Mouse (Mus musculus): Measurements from ENCODE around the gene Arid5a. TPM values are rescaled to one million over a fixed set of nuclear protein-coding genes. Genes with fewer than 3 reads are reported as not detected.

The Arid5a gene
- total RNA-seq (2023): 100 to 1,000 TPM; 138 to 170 TPM

DNA sequence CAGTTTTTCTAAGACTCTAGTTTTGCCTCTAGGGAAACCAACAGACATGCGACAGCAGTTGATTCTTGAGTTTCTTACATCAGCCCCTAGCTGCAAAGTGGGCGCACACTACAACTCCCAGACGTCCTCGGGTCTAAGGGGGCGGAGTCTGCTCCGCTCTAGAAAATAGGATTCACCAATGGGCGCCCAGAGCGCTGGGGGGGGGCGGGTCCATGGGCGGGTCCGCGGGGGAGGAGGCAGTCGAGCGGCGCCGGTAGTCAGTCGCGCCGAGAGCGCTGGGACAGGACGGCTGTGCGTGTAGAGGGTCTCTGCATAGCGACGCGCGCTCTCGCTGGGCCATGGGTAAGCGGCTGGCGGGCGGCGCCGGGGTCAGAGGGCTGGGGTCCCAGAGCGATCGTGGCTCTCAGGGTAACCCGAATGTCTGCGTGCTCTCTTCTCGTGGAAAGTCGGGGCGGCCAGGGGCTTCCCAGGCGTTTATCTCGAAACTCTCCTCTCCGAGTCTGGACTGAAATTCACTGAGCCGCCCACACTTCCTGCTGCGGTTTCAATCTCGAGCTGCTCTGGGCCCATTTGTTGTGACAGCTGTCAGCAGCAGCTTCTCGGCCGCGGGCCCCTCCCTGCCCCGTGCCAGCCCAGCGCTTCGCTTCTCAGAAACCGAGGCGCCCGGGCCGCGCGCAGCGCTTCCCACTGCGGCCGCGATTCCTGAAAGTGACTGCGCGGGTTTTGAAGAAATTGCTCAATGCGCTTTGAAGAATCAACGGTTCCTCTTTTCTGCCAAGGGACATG is at the start of gene Arid5a:
Arid5a (plus strand) TSS at position 239 of the 786 bp plus-strand sequence.

GRCm38 (mm10) chr1:36274455-36274854 is 33.1 kb upstream of the Arid5a start, which contains the start of gene Neurl3:
TSS of gene Neurl3 (minus strand) at chr1:36274679.

GRCm38 (mm10) chr1:36368969-36369645 is 61.6 kb downstream of the Arid5a start, which contains the start of gene Kansl3:
TSS of gene Kansl3 (minus strand) at chr1:36369181.

DNA sequence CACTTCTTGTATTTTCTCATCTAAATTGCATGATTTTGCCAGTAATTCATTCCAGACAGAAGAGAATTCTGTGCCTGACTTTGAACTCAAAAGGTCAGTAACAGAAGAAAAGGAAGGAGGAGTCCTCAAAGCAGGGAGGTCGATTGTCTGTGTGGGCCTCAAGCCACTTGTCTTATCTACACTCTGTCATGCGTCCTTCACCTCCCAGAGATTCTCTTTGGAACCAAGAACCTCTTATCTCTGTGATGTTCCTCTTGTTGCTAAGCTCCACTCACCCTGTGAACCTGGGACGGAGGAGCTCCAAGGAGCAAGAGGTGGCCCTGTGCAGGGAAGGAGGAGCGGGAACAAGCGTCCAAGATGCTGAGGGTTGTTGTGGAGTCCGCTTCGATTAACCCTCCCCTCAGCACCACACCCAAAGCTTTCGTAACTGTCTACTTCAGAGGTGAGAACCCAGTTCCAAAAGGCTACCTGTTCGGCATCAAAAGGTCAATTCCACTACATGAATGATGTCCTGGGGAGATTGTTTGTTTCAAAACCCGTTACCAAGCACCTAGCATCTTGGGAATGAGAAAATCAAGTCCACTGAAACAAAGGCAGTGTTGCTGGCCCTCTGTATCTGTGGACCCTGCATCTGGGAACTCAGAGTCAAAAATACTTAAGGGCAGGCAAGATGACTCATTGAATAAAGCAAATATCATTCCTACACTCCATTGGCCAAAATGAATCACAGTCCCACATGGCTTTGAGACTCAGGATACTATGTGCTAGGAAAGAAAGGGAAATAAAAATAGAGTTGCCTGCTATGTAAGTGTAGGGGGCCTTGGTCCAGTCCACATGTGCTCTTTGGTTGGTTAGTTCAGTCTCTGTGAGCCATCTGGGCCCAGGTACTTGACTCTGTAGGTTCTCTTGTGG is 64.7 kb downstream of the Arid5a start, which contains the start of gene Fer1l5:
Fer1l5 (plus strand) TSS at position 358 of the 912 bp plus-strand sequence.

Other genes starting within 250 kb of the Arid5a start
- gene Hs6st1, start 239.3 kb upstream of the Arid5a start, total RNA-seq (2023): 10 to 100 TPM; 43.6 to 47.7 TPM
- 100 to 1,000 TPM in 1 of 2 experiments, 10 to 100 TPM in 1; 89.3 to 108 TPM for gene Uggt1, start 63.0 kb upstream of the Arid5a start, total RNA-seq (2023)
- gene Neurl3, start 33.1 kb upstream of the Arid5a start, total RNA-seq (2023): 100 to 1,000 TPM; 114 to 127 TPM
- gene Kansl3, start 61.4 kb downstream of the Arid5a start, total RNA-seq (2023): 10 to 100 TPM; 77.2 to 86.3 TPM
- gene Fer1l5, start 64.6 kb downstream of the Arid5a start, total RNA-seq (2023): not detected
- gene Lman2l, start 137.5 kb downstream of the Arid5a start, total RNA-seq (2023): 10 to 100 TPM; 29.5 to 43.4 TPM
- 10 to 100 TPM; 24.6 to 24.7 TPM for gene Cnnm4, start 163.9 kb downstream of the Arid5a start, total RNA-seq (2023)
- 10 to 100 TPM; 35.2 to 38.8 TPM for gene Cnnm3, start 204.1 kb downstream of the Arid5a start, total RNA-seq (2023)
- 10 to 100 TPM; 28.6 to 29.7 TPM for gene Ankrd23, start 229.2 kb downstream of the Arid5a start, total RNA-seq (2023)
- not detected for gene Gm42417, start 231.7 kb downstream of the Arid5a start, total RNA-seq (2023)
- 10 to 100 TPM; 14.1 to 22.9 TPM for gene Ankrd39, start 239.7 kb downstream of the Arid5a start, total RNA-seq (2023)

Data from B cell, adult 67 days (primary cell).